Mouse (Mus musculus) liver, embryonic 11.5 days (tissue): Measurements from ENCODE around the gene Rab20. TPM values are rescaled to one million over a fixed set of nuclear protein-coding genes. Genes with fewer than 3 reads are reported as not detected.
"Not testable (repeated sequence)": the region's sequence is repeated elsewhere in the genome, so short reads cannot be mapped to it uniquely, and the experiment has no call there.

Experiments
- ATAC-seq: fragments of 200-750 bp; cut with Nextera tagmentation; replicated peaks from 2 replicates; pipeline ENCODE4 v1.8.0; 2017; ENCODE audit warnings: moderate number of reproducible peaks, mild to moderate bottlenecking, moderate TSS enrichment, moderate library complexity; ENCODE audit not compliant: low FRiP score
- DNase-seq: peaks from one replicate; pipeline ENCODE4 v3.0.0-alpha.2; 2017; ENCODE audit warnings: low spot score
- H3K27ac ChIP-seq: fragments of 300-500 bp; sonication (generic); 2 replicates; pipeline ENCODE4 v1.5.1; 2014; ENCODE audit warnings: mild to moderate bottlenecking, low read depth, low read length, control low read depth
- H3K27me3 ChIP-seq: fragments of 300-500 bp; sonication (generic); replicated peaks from 2 replicates; pipeline ENCODE4 v1.6.1; 2014; ENCODE audit warnings: low read length, mixed read lengths; ENCODE audit not compliant: control insufficient read depth, insufficient read depth
- H3K36me3 ChIP-seq: fragments of 300-500 bp; sonication (generic); 2 replicates; pipeline ENCODE4 v1.6.1; 2014; ENCODE audit warnings: mild to moderate bottlenecking, low read length, moderate library complexity, mixed read lengths; ENCODE audit not compliant: control insufficient read depth, insufficient read depth
- H3K4me1 ChIP-seq: fragments of 300-500 bp; sonication (generic); replicated peaks from 2 replicates; pipeline ENCODE4 v1.6.1; 2014; ENCODE audit warnings: low read length, mixed read lengths; ENCODE audit not compliant: control insufficient read depth, insufficient read depth
- H3K4me2 ChIP-seq: fragments of 300-500 bp; sonication (generic); 2 replicates; pipeline ENCODE4 v1.6.1; 2014; ENCODE audit warnings: mild to moderate bottlenecking, control low read depth, moderate library complexity
- H3K4me3 ChIP-seq: fragments of 300-500 bp; sonication (generic); 2 replicates; pipeline ENCODE4 v1.5.1; 2014; ENCODE audit warnings: low read depth, low read length, control low read depth
- H3K9ac ChIP-seq: fragments of 300-500 bp; sonication (generic); 2 replicates; pipeline ENCODE4 v1.6.1; 2014; ENCODE audit warnings: low read depth, low read length, control low read depth
- H3K9me3 ChIP-seq: fragments of 300-500 bp; sonication (generic); 2 replicates; pipeline ENCODE4 v1.6.1; 2016; ENCODE audit warnings: low read length, inconsistent platforms, mixed read lengths; ENCODE audit not compliant: control insufficient read depth
- WGBS: fragments of 180-500 bp; shearing (Covaris S2); extraction: QIAGEN DNeasy Blood & Tissue Kit; methylation state at CpG from one replicate; pipeline ENCODE4 v1.1.7; 2014; 5-methylcytosine and 5-hydroxymethylcytosine counted together
- polyA plus RNA-seq: library from polyadenylated mRNA; unstranded; fragments of >200 nt; fragmentation: Nextera tagmentation; extraction: Ambion mirVana; gene quantifications from 2 replicates; pipeline ENCODE4 v1.2.1, GENCODE M21; 2014

Gene Rab20
- polyA plus RNA-seq, 1 experiment from 2014 or later, result 4.5 TPM

DNA sequence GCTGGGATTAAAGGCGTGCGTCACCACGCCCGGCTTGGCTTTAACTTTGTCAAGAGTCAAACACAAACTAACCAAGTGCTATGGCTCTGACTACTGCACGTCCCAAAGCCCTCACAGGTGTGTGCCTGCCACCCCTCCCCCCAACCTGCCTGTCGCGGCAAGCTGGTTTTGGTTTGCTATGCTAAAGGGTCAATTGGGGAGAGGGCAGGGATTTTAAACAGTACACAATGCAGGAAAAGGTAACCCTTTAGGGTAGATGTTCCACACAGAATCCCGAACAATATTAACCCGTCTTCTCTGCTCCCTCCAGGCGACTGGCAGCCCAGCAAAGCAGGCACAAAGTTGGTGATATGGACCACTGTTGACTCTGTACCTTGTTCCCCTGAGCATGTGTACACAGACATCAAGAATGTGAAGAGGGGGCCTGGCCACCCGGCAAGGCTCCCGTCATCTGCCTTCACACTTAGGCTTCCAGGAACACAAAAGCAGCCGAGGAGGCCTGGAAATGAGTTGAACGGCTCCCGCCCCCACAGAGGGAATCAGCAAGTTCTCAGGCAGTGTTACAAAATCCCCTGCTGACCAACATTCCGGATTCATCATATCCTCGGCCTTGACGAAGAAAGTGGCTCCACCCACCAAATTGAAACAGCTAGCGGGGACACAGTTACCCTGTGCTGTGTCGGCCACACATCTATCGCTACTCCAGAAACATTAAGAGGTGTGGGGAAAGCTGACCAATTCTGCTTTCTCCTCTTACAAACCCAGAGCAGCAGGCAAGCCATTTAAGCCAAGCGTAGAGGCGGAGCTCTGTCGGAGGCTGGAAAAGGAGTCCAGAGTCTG lies 2.0 kb downstream of the Rab20 start:
- 8% methylated on average over 24 of the region's 24 CpGs for WGBS
- peak overlapping the region; percentile 25; the same call in 1 of the 2 replicates for H3K27ac ChIP-seq
- ATAC-seq, result no peak
- peak overlapping the region; percentile 95 for H3K4me2 ChIP-seq
- H3K36me3 ChIP-seq, result no peaks in the 10 kb centered on the region
- no peak overlapping the region for H3K9ac ChIP-seq
- DNase-seq, result no peak
- H3K4me1 ChIP-seq, result peaks cover 17% of the 10 kb centered on the region
- H3K4me3 ChIP-seq, result peak overlapping the region; percentile 63
- H3K9me3 ChIP-seq, result no peaks in the 10 kb centered on the region
- peaks cover 85% of the 10 kb centered on the region for H3K27me3 ChIP-seq

DNA sequence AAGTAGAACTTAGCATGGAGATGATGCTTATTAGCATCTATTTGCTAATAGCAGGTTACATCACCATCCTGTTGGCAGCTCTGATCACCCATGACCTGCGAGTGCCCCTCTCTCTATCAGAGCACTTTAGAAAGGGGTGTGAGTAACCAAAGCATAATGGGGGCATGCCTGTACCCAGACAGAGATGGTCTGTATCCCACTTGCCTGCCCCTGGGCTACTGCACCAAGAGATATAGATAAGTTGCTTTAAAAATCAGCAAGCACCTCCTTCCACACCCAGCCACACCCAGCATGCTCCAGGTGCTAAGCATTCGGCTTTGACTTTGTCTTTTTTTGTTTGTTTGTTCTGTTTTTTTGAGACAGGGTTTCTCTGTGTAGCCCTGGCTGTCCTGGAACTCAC lies 2.6 kb downstream of the Rab20 start:
- no peaks in the 10 kb centered on the region for H3K9me3 ChIP-seq
- H3K27me3 ChIP-seq, result peaks cover 83% of the 10 kb centered on the region
- DNase-seq, result no peak
- no peak overlapping the region for H3K4me3 ChIP-seq
- H3K27ac ChIP-seq, result no peak overlapping the region
- no peak overlapping the region for H3K9ac ChIP-seq
- no peak for ATAC-seq
- no peaks in the 10 kb centered on the region for H3K36me3 ChIP-seq
- peaks cover 17% of the 10 kb centered on the region for H3K4me1 ChIP-seq
- peak overlapping the region; percentile 95 for H3K4me2 ChIP-seq
- 4% methylated on average over 2 of the region's 2 CpGs for WGBS

DNA sequence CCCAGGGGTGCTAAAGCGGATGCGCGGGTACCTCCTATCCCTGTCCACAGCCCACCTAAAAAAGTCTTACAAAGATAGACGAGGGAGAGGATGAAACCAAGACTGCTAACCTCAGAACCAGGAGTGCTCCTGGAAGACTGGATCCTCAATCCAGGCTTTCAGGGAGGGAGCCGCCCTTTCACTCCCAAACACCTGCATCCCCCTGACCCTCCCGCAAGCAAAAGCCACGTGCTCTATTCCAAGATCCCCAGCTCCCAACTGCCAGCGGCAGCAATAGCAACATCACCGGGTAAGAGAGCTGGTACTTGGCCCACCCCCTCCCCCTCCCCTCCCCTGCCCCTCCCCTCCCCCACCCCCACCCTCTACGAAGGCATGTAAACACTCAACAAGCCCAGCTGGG lies 3.1 kb downstream of the Rab20 start:
- ATAC-seq (no peak), DNase-seq (no peak)
- no peak overlapping the region for H3K4me2 ChIP-seq
- H3K4me1 ChIP-seq, result peaks cover 17% of the 10 kb centered on the region
- no peaks in the 10 kb centered on the region for H3K9me3 ChIP-seq
- 8% methylated on average over 9 of the region's 10 CpGs for WGBS
- H3K27me3 ChIP-seq, result peaks cover 81% of the 10 kb centered on the region
- no peaks in the 10 kb centered on the region for H3K36me3 ChIP-seq
- no peak overlapping the region for H3K9ac ChIP-seq
- H3K4me3 ChIP-seq, result no peak overlapping the region
- H3K27ac ChIP-seq, result no peak overlapping the region

DNA sequence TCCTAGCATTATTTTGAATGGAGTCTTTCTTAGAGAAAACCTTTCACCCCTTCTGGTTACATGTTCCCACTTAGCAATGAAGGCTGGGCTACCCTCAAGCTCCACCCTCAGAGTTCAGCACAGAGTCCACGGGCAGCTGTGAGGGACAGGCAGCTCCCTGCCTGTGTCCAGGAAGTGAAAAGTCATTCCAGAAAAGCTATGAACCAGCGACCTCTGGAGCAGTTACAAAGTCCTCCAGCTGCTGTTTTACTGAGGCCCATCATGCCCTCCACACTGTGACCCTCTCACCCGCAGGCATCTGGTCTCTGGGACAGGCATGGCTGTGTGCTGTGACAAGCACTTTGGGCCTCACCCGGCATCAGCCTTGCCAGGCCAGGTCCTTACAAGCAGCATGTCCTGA lies 5.4 kb downstream of the Rab20 start:
- H3K27me3 ChIP-seq, result peaks cover 58% of the 10 kb centered on the region
- no peaks in the 10 kb centered on the region for H3K36me3 ChIP-seq
- H3K4me2 ChIP-seq, result no peak overlapping the region
- no peak overlapping the region for H3K27ac ChIP-seq
- 37% methylated on average over 4 of the region's 4 CpGs for WGBS
- H3K9ac ChIP-seq, result no peak overlapping the region
- H3K9me3 ChIP-seq, result no peaks in the 10 kb centered on the region
- H3K4me3 ChIP-seq, result no peak overlapping the region
- H3K4me1 ChIP-seq, result peaks cover 8% of the 10 kb centered on the region
- DNase-seq (no peak), ATAC-seq (peak; percentile 51)

DNA sequence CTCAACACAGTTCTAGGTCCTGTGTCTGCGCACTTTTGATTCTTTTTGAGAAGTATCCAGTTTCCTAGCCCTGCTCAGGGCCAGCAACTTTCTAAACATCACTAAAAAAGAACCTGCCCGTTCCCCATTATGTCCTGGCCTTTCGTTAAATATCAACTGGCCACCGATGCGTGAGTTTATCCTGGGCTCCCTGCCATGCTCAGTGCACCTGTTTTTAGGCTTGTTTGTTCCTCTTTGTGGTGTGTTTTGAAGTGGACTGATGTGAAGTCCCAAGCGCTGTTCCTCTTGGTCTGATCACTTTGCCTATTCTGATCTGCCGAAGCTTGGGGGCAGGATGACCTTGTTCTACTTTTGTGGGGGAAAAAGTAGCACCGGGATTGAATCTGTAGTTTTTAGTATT lies 7.2 kb downstream of the Rab20 start:
- H3K4me3 ChIP-seq, result no peak overlapping the region
- no peak overlapping the region for H3K9ac ChIP-seq
- no peak for DNase-seq
- WGBS, result 46% methylated on average over 8 of the region's 8 CpGs
- H3K36me3 ChIP-seq, result no peaks in the 10 kb centered on the region
- H3K4me1 ChIP-seq, result peaks cover 5% of the 10 kb centered on the region
- H3K9me3 ChIP-seq, result no peaks in the 10 kb centered on the region
- no peak overlapping the region for H3K27ac ChIP-seq
- peaks cover 40% of the 10 kb centered on the region for H3K27me3 ChIP-seq
- no peak for ATAC-seq
- no peak overlapping the region for H3K4me2 ChIP-seq

DNA sequence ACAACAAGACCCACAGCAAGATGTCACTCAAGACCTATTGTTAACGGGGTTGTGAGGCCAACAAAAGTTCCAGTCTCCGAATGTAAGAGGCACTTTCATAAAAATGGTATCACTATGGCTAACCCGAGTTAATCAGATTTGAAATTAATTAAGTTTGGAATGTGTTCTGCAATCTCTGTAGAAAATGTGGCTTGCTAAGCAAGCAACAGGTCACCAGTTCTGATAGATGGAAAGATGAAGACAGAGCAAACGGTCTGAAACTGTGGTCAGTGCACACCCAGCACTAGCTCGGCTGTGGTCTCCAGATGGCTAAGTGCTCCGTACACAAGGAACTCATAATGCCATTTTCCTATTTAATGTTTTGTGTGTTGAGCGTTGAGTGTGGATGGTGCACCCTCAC lies 7.8 kb downstream of the Rab20 start:
- Histone ChIP-seq H3K9ac (no peak overlapping the region), H3K4me1 (peaks cover 5% of the 10 kb centered on the region), H3K4me3 (no peak overlapping the region), H3K27ac (no peak overlapping the region), H3K9me3 (no peaks in the 10 kb centered on the region), H3K27me3 (peaks cover 34% of the 10 kb centered on the region), H3K4me2 (no peak overlapping the region), H3K36me3 (no peaks in the 10 kb centered on the region)
- DNase-seq, result no peak
- WGBS, result 69% methylated on average over 7 of the region's 7 CpGs
- no peak for ATAC-seq

DNA sequence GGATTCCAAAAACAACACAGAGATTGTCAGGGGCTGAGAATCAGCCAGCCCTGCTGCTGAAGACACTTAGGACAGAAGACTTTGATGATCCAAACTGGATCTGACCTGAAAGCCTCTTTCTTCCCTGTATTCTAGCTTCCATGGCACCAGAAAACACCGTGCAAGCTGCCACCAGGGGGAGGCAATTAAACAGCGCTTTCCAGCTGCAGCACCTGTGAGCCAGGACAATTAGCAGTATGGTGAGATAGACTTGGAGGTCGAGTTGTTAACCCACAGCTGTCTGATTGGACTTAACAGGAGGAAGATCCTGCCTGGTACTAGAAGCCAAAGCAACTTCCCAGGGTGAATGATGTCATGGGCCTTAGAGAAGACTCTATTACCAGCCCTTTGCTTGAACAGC lies 9.4 kb downstream of the Rab20 start:
- Histone ChIP-seq H3K4me3 (no peak overlapping the region), H3K4me1 (peaks cover 5% of the 10 kb centered on the region), H3K27me3 (peaks cover 19% of the 10 kb centered on the region), H3K9ac (no peak overlapping the region), H3K4me2 (no peak overlapping the region), H3K36me3 (no peaks in the 10 kb centered on the region), H3K9me3 (no peaks in the 10 kb centered on the region), H3K27ac (no peak overlapping the region)
- no peak for DNase-seq
- no peak for ATAC-seq
- 8% methylated on average over 3 of the region's 3 CpGs for WGBS

DNA sequence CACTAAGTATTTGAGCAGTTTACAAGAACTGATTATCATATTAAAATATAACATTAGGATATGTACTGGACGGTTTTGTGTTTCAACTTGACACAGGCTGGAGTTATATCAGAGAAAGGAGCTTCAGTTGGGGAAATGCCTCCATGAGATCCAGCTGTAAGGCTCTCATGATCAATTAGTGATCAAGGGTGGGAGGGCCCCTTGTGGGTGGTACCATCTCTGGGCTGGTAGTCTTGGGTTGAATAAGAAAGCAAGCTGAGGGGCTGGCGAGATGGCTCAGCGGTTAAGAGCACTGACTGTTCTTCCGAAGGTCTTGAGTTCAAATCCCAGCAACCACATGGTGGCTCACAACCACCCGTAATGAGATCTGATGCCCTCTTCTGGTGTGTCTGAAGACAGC lies 12.0 kb downstream of the Rab20 start:
- ATAC-seq, H3K9ac ChIP-seq, DNase-seq, H3K9me3 ChIP-seq, H3K27me3 ChIP-seq, H3K4me2 ChIP-seq, H3K36me3 ChIP-seq, H3K27ac ChIP-seq, H3K4me3 ChIP-seq, H3K4me1 ChIP-seq: not testable (repeated sequence)
- 88% methylated on average over 4 of the region's 5 CpGs for WGBS

DNA sequence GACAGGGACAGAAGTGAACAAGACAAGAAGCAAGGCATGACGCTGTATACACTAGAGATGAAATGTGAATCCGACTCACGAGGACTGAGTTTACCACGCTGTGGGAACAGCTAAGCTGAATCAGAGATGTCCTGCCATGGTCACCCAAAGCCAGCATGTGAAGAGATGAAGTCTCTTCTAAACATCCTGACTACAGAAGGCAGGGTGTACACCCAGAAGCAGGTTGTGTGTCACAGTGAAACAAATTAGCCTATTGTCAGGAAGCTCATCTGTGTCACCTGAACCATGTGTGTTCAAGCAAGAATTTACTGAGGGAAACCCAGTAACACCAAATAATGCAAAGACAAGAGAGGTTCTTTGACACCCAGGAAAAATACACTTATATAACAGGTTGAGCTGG lies 12.9 kb downstream of the Rab20 start:
- DNase-seq (no peak), ATAC-seq (no peak)
- Histone ChIP-seq H3K9ac (no peak overlapping the region), H3K27ac (no peak overlapping the region), H3K4me2 (no peak overlapping the region), H3K27me3 (no peaks in the 10 kb centered on the region; the same call in 1 of the 2 replicates), H3K4me1 (0 out of 2 replicates have a peak, but pooled peaks cover 2% of the 10 kb centered on the region), H3K4me3 (no peak overlapping the region), H3K9me3 (no peaks in the 10 kb centered on the region), H3K36me3 (no peaks in the 10 kb centered on the region)
- 89% methylated on average over 4 of the region's 4 CpGs for WGBS
